Mouse (Mus musculus): ENCODE data around the gene Grin2d. TPM values are rescaled to one million over a fixed set of nuclear protein-coding genes. Genes with fewer than 3 reads are reported as not detected.
A peak's percentile ranks its signal among the peaks of the same experiment; 100 is the strongest.

The Grin2d gene
- total RNA-seq, 2 experiments from 2014 or later = 10.7 to 10.9 TPM

- peak; percentile 40 to 62 for DNase-seq (ENCODE audit: low spot score in 2 of 2)
These were observed 92.6 kb downstream of the Grin2d start for GRCm38 (mm10) chr7:45785388-45786135.

GRCm38 (mm10) chr7:45784524-45785372, 93.4 kb downstream of the Grin2d start, which contains the start of gene Sult2b1:
Sult2b1 (minus strand) TSS chr7:45784669.
- DNase-seq (ENCODE audit: low spot score in 2 of 2) = peak; percentile 93 to 94

GRCm38 (mm10) chr7:45783511-45784091, 94.6 kb downstream of the Grin2d start, which contains the start of gene Lmtk3:
Lmtk3 (plus strand) TSS chr7:45783738.
- DNase-seq (ENCODE audit: low spot score in 2 of 2) = peak; percentile 74 to 87

GRCm38 (mm10) chr7:45782271-45782670, 95.9 kb downstream of the Grin2d start:
- no peak for DNase-seq (ENCODE audit: low spot score in 2 of 2)

Other genes starting within 250 kb of the Grin2d start
- 1 to 10 TPM; 2.0 to 2.6 TPM for gene Mamstr, start 238.4 kb downstream of the Grin2d start, total RNA-seq (2021)
- gene Fut2, start 212.0 kb downstream of the Grin2d start, total RNA-seq (2021) = under 1 TPM; 0.12 to 0.26 TPM
- gene Ntn5, start 194.4 kb downstream of the Grin2d start, total RNA-seq (2021) = 10 to 100 TPM; 11.1 to 13.3 TPM
- 1 to 10 TPM; 1.2 to 1.7 TPM for gene Sec1, start 184.0 kb downstream of the Grin2d start, total RNA-seq (2021)
- 100 to 1,000 TPM; 215 to 220 TPM for gene Car11, start 178.5 kb downstream of the Grin2d start, total RNA-seq (2021)
- 10 to 100 TPM; 63.1 to 84.6 TPM for gene Dbp, start 173.3 kb downstream of the Grin2d start, total RNA-seq (2021)
- gene Rpl18, start 162.9 kb downstream of the Grin2d start, total RNA-seq (2021) = 100 to 1,000 TPM; 331 to 369 TPM
- 10 to 100 TPM; 32.3 to 33.0 TPM for gene Sphk2, start 160.4 kb downstream of the Grin2d start, total RNA-seq (2021)
- gene Fam83e, start 157.2 kb downstream of the Grin2d start, total RNA-seq (2021) = under 1 TPM in 1 of 2 experiments, not detected in 1; 0.21 TPM
- not detected for gene Spaca4, start 152.6 kb downstream of the Grin2d start, total RNA-seq (2021)
- gene Lmtk3, start 94.6 kb downstream of the Grin2d start, total RNA-seq (2021) = 100 to 1,000 TPM; 229 to 237 TPM
- gene Sult2b1, start 93.7 kb downstream of the Grin2d start, total RNA-seq (2021) = 10 to 100 TPM; 11.3 to 13.7 TPM
- 100 to 1,000 TPM; 191 to 210 TPM for gene Cyth2, start 63.8 kb downstream of the Grin2d start, total RNA-seq (2021)
- gene Kcnj14, start 53.6 kb downstream of the Grin2d start, total RNA-seq (2021) = 1 to 10 TPM; 2.2 to 2.6 TPM
- gene Grwd1, start 47.4 kb downstream of the Grin2d start, total RNA-seq (2021) = 10 to 100 TPM; 20.1 to 23.2 TPM
- 10 to 100 TPM; 69.0 to 76.2 TPM for gene Kdelr1, start 5.6 kb downstream of the Grin2d start, total RNA-seq (2021)
- gene Syngr4, start 18.3 kb upstream of the Grin2d start, total RNA-seq (2021) = not detected
- 10 to 100 TPM; 20.9 to 22.0 TPM for gene Tmem143, start 18.6 kb upstream of the Grin2d start, total RNA-seq (2021)
- gene Emp3, start 43.0 kb upstream of the Grin2d start, total RNA-seq (2021) = 1 to 10 TPM; 5.5 to 8.4 TPM
- 1 to 10 TPM; 2.6 to 2.7 TPM for gene Ccdc114, start 45.7 kb upstream of the Grin2d start, total RNA-seq (2021)
- 1 to 10 TPM; 1.4 to 2.5 TPM for gene Abcc6, start 151.9 kb upstream of the Grin2d start, total RNA-seq (2021)
- gene Nomo1, start 155.3 kb upstream of the Grin2d start, total RNA-seq (2021) = 100 to 1,000 TPM; 105 to 106 TPM
- 10 to 100 TPM; 38.7 to 43.1 TPM for gene Kcnj11, start 222.4 kb upstream of the Grin2d start, total RNA-seq (2021)

Data from left cerebral cortex, adult 18-20 months (tissue).